Mouse (Mus musculus) ES-CJ7 (cell line): ENCODE measurements at regions not wholly inside any gene's neighbourhood (a gene's known extent, or its start where the extent isn't known, plus 50 kb on each side); places are given as distances from the start of the nearest gene placed in this dataset.

Experiments
- DNase-seq: peaks from one replicate; pipeline ENCODE4 v3.0.0; 2011; ENCODE audit warnings: low read depth, low spot score

- no peak for DNase-seq
These were observed 197.3 kb upstream of the Mctp2 start for GRCm38 (mm10) chr7:72503756-72504155.

GRCm38 (mm10) chr7:72504268-72504667 is 197.9 kb upstream of the Mctp2 start:
- DNase-seq, result no peak

- no peak for DNase-seq
These were observed 199.5 kb upstream of the Mctp2 start for GRCm38 (mm10) chr7:72505732-72506460.

- DNase-seq, result no peak
These were observed 201.5 kb upstream of the Mctp2 start for GRCm38 (mm10) chr7:72507946-72508345.

- DNase-seq, result no peak
These were observed 203.7 kb upstream of the Mctp2 start for GRCm38 (mm10) chr7:72510116-72510515.

- DNase-seq, result no peak
These were observed 207.0 kb upstream of the Mctp2 start for GRCm38 (mm10) chr7:72513446-72513845.

- DNase-seq, result no peak
These were observed 208.4 kb upstream of the Mctp2 start for GRCm38 (mm10) chr7:72514851-72515250.

GRCm38 (mm10) chr7:72518421-72518972 is 212.1 kb upstream of the Mctp2 start:
- DNase-seq, result no peak

- no peak for DNase-seq
These were observed 213.1 kb upstream of the Mctp2 start for GRCm38 (mm10) chr7:72519359-72520115.

GRCm38 (mm10) chr7:72528873-72529272 is 222.5 kb upstream of the Mctp2 start:
- peak; percentile 25 for DNase-seq

- DNase-seq, result no peak
These were observed 231.9 kb upstream of the Mctp2 start for GRCm38 (mm10) chr7:72538288-72538687.

- no peak for DNase-seq
These were observed 233.5 kb upstream of the Mctp2 start for GRCm38 (mm10) chr7:72539915-72540314.

- DNase-seq, result no peak
These were observed 235.4 kb upstream of the Mctp2 start for GRCm38 (mm10) chr7:72541521-72542478.

- no peak for DNase-seq
These were observed 237.1 kb upstream of the Mctp2 start for GRCm38 (mm10) chr7:72543501-72543900.

GRCm38 (mm10) chr7:72543946-72544345 is 237.5 kb upstream of the Mctp2 start:
- DNase-seq, result peak; percentile 12

GRCm38 (mm10) chr7:72567378-72567777 is 261.0 kb upstream of the Mctp2 start:
- no peak for DNase-seq

GRCm38 (mm10) chr7:72569177-72569576 is 262.8 kb upstream of the Mctp2 start:
- no peak for DNase-seq

- DNase-seq, result no peak
These were observed 267.9 kb upstream of the Mctp2 start for GRCm38 (mm10) chr7:72574316-72574715.

GRCm38 (mm10) chr7:72584427-72584826 is 278.0 kb upstream of the Mctp2 start:
- DNase-seq, result no peak

GRCm38 (mm10) chr7:72589241-72589668 is 282.8 kb upstream of the Mctp2 start:
- no peak for DNase-seq

- no peak for DNase-seq
These were observed 284.1 kb upstream of the Mctp2 start for GRCm38 (mm10) chr7:72590351-72591115.
